Mouse (Mus musculus) activated CD4-positive, CD25-positive, alpha-beta regulatory T cell, adult 4 months (primary cell): Measurements from ENCODE around the gene Abhd4. TPM values are rescaled to one million over a fixed set of nuclear protein-coding genes. Genes with fewer than 3 reads are reported as not detected.

Experiments used
- ATAC-seq: one replicate; pipeline ENCODE4 v1.8.0; 2017
- polyA plus RNA-seq, 2 experiments: library from polyadenylated mRNA; unstranded; fragments of 100-300 nt; shearing (Covaris generic); gene quantifications; one replicate each; pipeline ENCODE4 v1.2.1; 2017

Gene Abhd4
- polyA plus RNA-seq, 2 experiments from 2014 or later, result 16.3 to 16.9 TPM

DNA sequence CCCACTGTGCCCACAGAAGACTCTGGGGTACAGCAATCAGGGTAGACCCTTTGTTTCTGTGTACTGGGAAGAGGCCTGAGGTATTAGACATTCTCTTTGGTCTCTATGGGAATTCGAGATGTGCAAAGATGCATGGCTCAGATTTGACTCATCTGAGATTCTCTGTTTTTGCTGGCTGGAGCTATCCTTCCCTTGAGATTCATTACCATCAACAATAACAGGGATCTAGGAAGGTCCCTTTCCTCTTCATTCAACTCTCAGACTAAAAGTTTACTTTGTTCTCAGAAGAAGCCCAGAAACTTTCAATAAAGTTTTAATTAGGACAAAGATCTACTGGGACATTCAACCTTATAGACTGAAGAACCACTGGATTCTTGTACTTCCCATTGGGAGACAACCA, 30.9 kb downstream of the Abhd4 start, which contains the start of gene Olfr49:
Gene Olfr49, minus strand, starts transcription at position 101 of the 400 bp plus-strand sequence.
- no peak for ATAC-seq

DNA sequence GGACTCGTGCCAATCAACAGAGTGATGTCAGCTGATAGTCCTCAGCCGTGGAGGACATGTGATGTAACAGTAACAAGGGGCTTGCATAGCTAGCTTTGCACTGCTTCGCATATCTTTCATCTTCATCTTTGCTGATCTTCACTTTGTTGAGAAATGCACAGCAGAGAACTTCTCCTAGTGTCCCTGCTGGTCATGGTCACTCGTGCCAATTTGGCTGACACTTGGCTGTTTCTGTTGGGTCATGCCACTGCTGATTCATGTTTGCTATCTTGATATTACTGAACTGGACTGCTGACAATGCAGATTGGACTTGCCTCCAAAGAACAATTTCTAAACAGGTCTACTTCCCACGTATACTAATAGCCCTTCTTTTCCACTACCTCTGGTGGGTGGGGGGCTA, 46.1 kb downstream of the Abhd4 start:
- ATAC-seq, result no peak

DNA sequence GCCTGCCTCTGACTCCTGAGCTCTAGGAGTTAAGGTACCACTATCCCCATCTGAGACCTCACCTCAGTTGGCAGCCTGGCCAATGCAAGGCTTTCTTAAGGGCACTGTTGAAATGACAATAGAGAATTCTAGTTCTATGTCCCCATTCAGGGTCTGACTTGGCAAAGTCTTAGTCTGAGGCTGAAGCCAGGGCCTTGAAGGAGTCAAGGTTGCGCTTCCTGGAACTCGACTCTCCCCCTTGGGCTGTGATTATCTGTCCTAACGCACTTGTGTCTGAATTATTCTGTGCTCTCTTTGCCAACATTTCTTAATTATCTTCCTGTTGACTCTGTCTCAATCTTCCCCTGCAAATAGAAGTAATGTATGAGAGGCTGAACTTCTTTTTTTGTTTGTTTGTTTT, 46.7 kb downstream of the Abhd4 start:
- no peak for ATAC-seq

GRCm38 (mm10) chr14:54311763-54312162, 57.8 kb downstream of the Abhd4 start:
- no peak for ATAC-seq

Other genes with a start within 250 kb of the Abhd4 start
- 100 to 1,000 TPM; 424 to 425 TPM for gene Dad1, start 84 bp upstream of the Abhd4 start, polyA plus RNA-seq
- under 1 TPM in 1 of 2 experiments, not detected in 1; 0.08 TPM for gene Olfr49, start 30.8 kb downstream of the Abhd4 start, polyA plus RNA-seq
- gene Oxa1l, start 106.6 kb downstream of the Abhd4 start, polyA plus RNA-seq, result 10 to 100 TPM; 51.7 to 82.3 TPM
- gene Slc7a7, start 163.6 kb downstream of the Abhd4 start, polyA plus RNA-seq, result 1 to 10 TPM in 1 of 2 experiments, under 1 TPM in 1; 0.54 to 1.1 TPM
- 100 to 1,000 TPM; 315 to 319 TPM for gene Mrpl52, start 172.7 kb downstream of the Abhd4 start, polyA plus RNA-seq
- gene Mmp14, start 177.4 kb downstream of the Abhd4 start, polyA plus RNA-seq, result under 1 TPM; 0.24 to 0.25 TPM
- 10 to 100 TPM; 57.4 to 62.2 TPM for gene Lrp10, start 209.9 kb downstream of the Abhd4 start, polyA plus RNA-seq
- under 1 TPM; 0.57 TPM for gene Rem2, start 221.9 kb downstream of the Abhd4 start, polyA plus RNA-seq